Mouse (Mus musculus) heart, adult 2 months (tissue): ENCODE results near the gene Fnbp1.

Source experiments
- CTCF ChIP-seq: fragments of 200-600 bp; IDR thresholded peaks from 2 replicates; pipeline ENCODE4 v1.8.1; 2022; ENCODE audit warnings: antibody characterized with exemption, mild to moderate bottlenecking, moderate library complexity
- EP300 ChIP-seq: fragments of 200-500 bp; IDR thresholded peaks from 2 replicates; pipeline ENCODE4 v1.6.1; 2011; ENCODE audit warnings: low read depth, low read length, control low read depth; ENCODE audit not compliant: insufficient read depth
- POLR2A ChIP-seq: fragments of 200-500 bp; IDR thresholded peaks from 2 replicates; pipeline ENCODE4 v1.6.1; 2011; ENCODE audit warnings: mild to moderate bottlenecking, low read depth, low read length, control low read depth; ENCODE audit not compliant: insufficient read depth

DNA sequence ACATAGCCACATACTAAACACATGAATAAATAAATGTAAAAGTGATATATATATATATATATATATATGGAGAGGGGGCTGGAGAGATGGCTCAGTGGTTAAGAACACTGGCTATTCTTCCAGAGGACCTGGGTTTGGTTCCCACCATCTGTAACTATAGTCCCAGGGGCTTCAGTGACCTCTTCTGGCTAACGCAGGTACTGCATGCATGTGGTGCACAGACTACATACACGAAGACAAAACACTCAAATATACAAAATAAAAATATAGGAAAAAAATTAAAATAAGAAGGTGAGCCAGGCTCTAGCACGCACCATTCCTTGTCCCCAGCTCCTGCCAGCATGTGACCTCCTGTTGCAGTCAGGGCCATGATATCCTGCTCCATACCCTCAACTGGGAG is 85.7 kb downstream of the Fnbp1 start:
- peak; percentile 52 for TF ChIP-seq CTCF
- no peak for TF ChIP-seq POLR2A
- TF ChIP-seq EP300, result no peak
